Mouse (Mus musculus) thymus, adult 2 months (tissue): ENCODE results near the gene Ltbp2.

Source experiments
- CTCF ChIP-seq: fragments of 200-500 bp; IDR thresholded peaks from 2 replicates; pipeline ENCODE4 v1.5.1; 2012; ENCODE audit warnings: mild to moderate bottlenecking, control low read depth, low read length, moderate library complexity, borderline replicate concordance; ENCODE audit not compliant: control insufficient read depth, poor library complexity, insufficient read depth; ENCODE audit errors: extremely low read depth
- POLR2A ChIP-seq: fragments of 200-500 bp; IDR thresholded peaks from 2 replicates; pipeline ENCODE4 v1.6.1; 2012; ENCODE audit warnings: mild to moderate bottlenecking, low read length, control low read depth, moderate library complexity; ENCODE audit not compliant: control insufficient read depth, poor library complexity, insufficient read depth; ENCODE audit errors: extremely low read depth

- no peak for TF ChIP-seq CTCF
- no peak for TF ChIP-seq POLR2A
Measured at GRCm38 (mm10) chr12:84862136-84862910, 14.0 kb downstream of the Ltbp2 start.
